Mouse (Mus musculus) embryonic facial prominence, embryonic 12.5 days (tissue): ENCODE results near the gene Xpot. TPM values are rescaled to one million over a fixed set of nuclear protein-coding genes. Genes with fewer than 3 reads are reported as not detected.

Source experiments
- ATAC-seq: fragments of 200-750 bp; cut with Nextera tagmentation; 2 replicates; pipeline ENCODE4 v1.8.0; 2017; ENCODE audit not compliant: insufficient number of reproducible peaks, insufficient read depth, low FRiP score, low TSS enrichment
- H3K27ac ChIP-seq: fragments of 300-500 bp; sonication (generic); 2 replicates; pipeline ENCODE4 v1.5.1; 2016; ENCODE audit warnings: mild to moderate bottlenecking
- H3K27me3 ChIP-seq: fragments of 300-500 bp; sonication (generic); 2 replicates; pipeline ENCODE4 v1.6.1; 2016; ENCODE audit warnings: mild to moderate bottlenecking, moderate library complexity
- H3K36me3 ChIP-seq: fragments of 300-500 bp; sonication (generic); 2 replicates; pipeline ENCODE4 v1.6.1; 2016; ENCODE audit warnings: mild to moderate bottlenecking
- H3K4me1 ChIP-seq: fragments of 300-500 bp; sonication (generic); 2 replicates; pipeline ENCODE4 v1.6.1; 2016
- H3K4me2 ChIP-seq: fragments of 300-500 bp; sonication (generic); replicated peaks from 2 replicates; pipeline ENCODE4 v1.6.1; 2016; ENCODE audit warnings: mild to moderate bottlenecking, moderate library complexity
- H3K4me3 ChIP-seq: fragments of 300-500 bp; sonication (generic); 2 replicates; pipeline ENCODE4 v1.5.1; 2016; ENCODE audit warnings: mild to moderate bottlenecking
- H3K9ac ChIP-seq: fragments of 300-500 bp; sonication (generic); 2 replicates; pipeline ENCODE4 v1.6.1; 2016; ENCODE audit warnings: mild to moderate bottlenecking, moderate library complexity
- H3K9me3 ChIP-seq: fragments of 300-500 bp; sonication (generic); 2 replicates; pipeline ENCODE4 v1.6.1; 2016; ENCODE audit warnings: mild to moderate bottlenecking, moderate library complexity
- WGBS: fragments of 180-500 bp; shearing (Covaris S2); methylation state at CpG from one replicate; pipeline ENCODE4 v1.1.7; 2016; 5-methylcytosine and 5-hydroxymethylcytosine counted together
- polyA plus RNA-seq: library from polyadenylated mRNA; unstranded; fragments of >200 nt; fragmentation: Nextera tagmentation; extraction: Ambion mirVana; gene quantifications from 2 replicates; pipeline ENCODE4 v1.2.1, GENCODE M21; 2016

Gene Xpot
- polyA plus RNA-seq, 1 experiment from 2014 or later = 59.5 TPM

- Histone ChIP-seq H3K9me3 (no peaks in the 10 kb centered on the region), H3K4me1 (peaks cover 14% of the 10 kb centered on the region), H3K27ac (peak overlapping the region; percentile 60), H3K4me2 (peak overlapping the region; percentile 65), H3K4me3 (peak overlapping the region; percentile 88), H3K27me3 (no peaks in the 10 kb centered on the region), H3K36me3 (peaks cover 41% of the 10 kb centered on the region), H3K9ac (peak overlapping the region; percentile 94)
- ATAC-seq = peak; percentile 54; the same call in 1 of the 2 replicates
- WGBS = 4% methylated on average over 32 of the region's 48 CpGs
Measured at GRCm38 (mm10) chr10:121585791-121586642, 40.1 kb downstream of the Xpot start.

GRCm38 (mm10) chr10:121585056-121585790 is 40.9 kb downstream of the Xpot start:
- no peak overlapping the region for H3K27ac ChIP-seq
- no peaks in the 10 kb centered on the region for H3K9me3 ChIP-seq
- H3K9ac ChIP-seq = peak overlapping the region; percentile 94; the same call in 1 of the 2 replicates
- no peaks in the 10 kb centered on the region for H3K27me3 ChIP-seq
- 90% methylated on average over 20 of the region's 20 CpGs for WGBS
- no peak for ATAC-seq
- H3K4me3 ChIP-seq = peak overlapping the region; percentile 88
- peaks cover 14% of the 10 kb centered on the region for H3K4me1 ChIP-seq
- peaks cover 42% of the 10 kb centered on the region for H3K36me3 ChIP-seq
- H3K4me2 ChIP-seq = peak overlapping the region; percentile 65

- no peak overlapping the region for H3K9ac ChIP-seq
- peaks cover 14% of the 10 kb centered on the region for H3K4me1 ChIP-seq
- H3K4me3 ChIP-seq = no peak overlapping the region
- no peak for ATAC-seq
- no peak overlapping the region for H3K4me2 ChIP-seq
- peaks cover 41% of the 10 kb centered on the region for H3K36me3 ChIP-seq
- no peaks in the 10 kb centered on the region for H3K9me3 ChIP-seq
- H3K27me3 ChIP-seq = no peaks in the 10 kb centered on the region
- H3K27ac ChIP-seq = no peak overlapping the region
- 94% methylated on average over 10 of the region's 10 CpGs for WGBS
Measured at GRCm38 (mm10) chr10:121584033-121584432, 42.1 kb downstream of the Xpot start.

- H3K27ac ChIP-seq = no peak overlapping the region
- H3K4me2 ChIP-seq = no peak overlapping the region
- no peaks in the 10 kb centered on the region for H3K27me3 ChIP-seq
- peaks cover 44% of the 10 kb centered on the region for H3K36me3 ChIP-seq
- H3K9me3 ChIP-seq = no peaks in the 10 kb centered on the region
- H3K4me1 ChIP-seq = peaks cover 14% of the 10 kb centered on the region
- whole genome bisulfite sequencing = 95% methylated on average over 12 of the region's 12 CpGs
- no peak overlapping the region for H3K4me3 ChIP-seq
- no peak for ATAC-seq
- no peak overlapping the region for H3K9ac ChIP-seq
Measured at GRCm38 (mm10) chr10:121583016-121583415, 43.1 kb downstream of the Xpot start.

- no peak overlapping the region for H3K4me2 ChIP-seq
- H3K9ac ChIP-seq = no peak overlapping the region
- H3K4me3 ChIP-seq = no peak overlapping the region
- WGBS = 92% methylated on average over 8 of the region's 8 CpGs
- H3K4me1 ChIP-seq = peaks cover 11% of the 10 kb centered on the region
- H3K27ac ChIP-seq = no peak overlapping the region
- ATAC-seq = no peak
- peaks cover 50% of the 10 kb centered on the region for H3K36me3 ChIP-seq
- H3K9me3 ChIP-seq = no peaks in the 10 kb centered on the region
- no peaks in the 10 kb centered on the region for H3K27me3 ChIP-seq
Measured at GRCm38 (mm10) chr10:121582287-121582686, 43.8 kb downstream of the Xpot start.

GRCm38 (mm10) chr10:121581405-121581804 is 44.7 kb downstream of the Xpot start:
- H3K4me1 ChIP-seq = peaks cover 11% of the 10 kb centered on the region
- no peak overlapping the region for H3K4me2 ChIP-seq
- H3K9me3 ChIP-seq = no peaks in the 10 kb centered on the region
- peaks cover 50% of the 10 kb centered on the region for H3K36me3 ChIP-seq
- no peak overlapping the region for H3K9ac ChIP-seq
- 83% methylated on average over 6 of the region's 6 CpGs for WGBS
- no peaks in the 10 kb centered on the region for H3K27me3 ChIP-seq
- no peak overlapping the region for H3K27ac ChIP-seq
- 0 out of 2 replicates have a peak, but pooled peaks have one; percentile 35 for ATAC-seq
- H3K4me3 ChIP-seq = no peak overlapping the region

GRCm38 (mm10) chr10:121580381-121580780 is 45.8 kb downstream of the Xpot start:
- WGBS = 97% methylated on average over 5 of the region's 5 CpGs
- Histone ChIP-seq H3K27me3 (no peaks in the 10 kb centered on the region), H3K4me3 (no peak overlapping the region), H3K9me3 (no peaks in the 10 kb centered on the region), H3K27ac (no peak overlapping the region), H3K4me1 (peaks cover 5% of the 10 kb centered on the region), H3K4me2 (no peak overlapping the region), H3K36me3 (peaks cover 52% of the 10 kb centered on the region), H3K9ac (no peak overlapping the region)
- ATAC-seq = no peak

- Histone ChIP-seq H3K36me3 (peaks cover 48% of the 10 kb centered on the region), H3K9ac (no peak overlapping the region), H3K4me3 (no peak overlapping the region), H3K4me2 (no peak overlapping the region), H3K9me3 (no peaks in the 10 kb centered on the region), H3K4me1 (no peaks in the 10 kb centered on the region), H3K27me3 (no peaks in the 10 kb centered on the region), H3K27ac (no peak overlapping the region)
- ATAC-seq = no peak
- 88% methylated on average over 9 of the region's 9 CpGs for WGBS
Measured at GRCm38 (mm10) chr10:121576372-121576771, 49.8 kb downstream of the Xpot start.

GRCm38 (mm10) chr10:121571511-121572147 is 54.5 kb downstream of the Xpot start:
- H3K4me3 ChIP-seq = no peak overlapping the region
- H3K27ac ChIP-seq = no peak overlapping the region
- 96% methylated on average over 22 of the region's 22 CpGs for WGBS
- H3K4me1 ChIP-seq = 0 out of 2 replicates have a peak, but pooled peaks cover 5% of the 10 kb centered on the region
- ATAC-seq = no peak
- no peaks in the 10 kb centered on the region for H3K9me3 ChIP-seq
- H3K27me3 ChIP-seq = no peaks in the 10 kb centered on the region
- peaks cover 44% of the 10 kb centered on the region for H3K36me3 ChIP-seq
- no peak overlapping the region for H3K4me2 ChIP-seq
- H3K9ac ChIP-seq = no peak overlapping the region

- Histone ChIP-seq H3K27ac (no peak overlapping the region), H3K27me3 (no peaks in the 10 kb centered on the region), H3K9me3 (no peaks in the 10 kb centered on the region), H3K9ac (no peak overlapping the region), H3K36me3 (peaks cover 44% of the 10 kb centered on the region), H3K4me3 (no peak overlapping the region), H3K4me1 (0 out of 2 replicates have a peak, but pooled peaks cover 5% of the 10 kb centered on the region), H3K4me2 (no peak overlapping the region)
- 93% methylated on average over 3 of the region's 3 CpGs for WGBS
- no peak for ATAC-seq
Measured at GRCm38 (mm10) chr10:121571031-121571430, 55.1 kb downstream of the Xpot start.

GRCm38 (mm10) chr10:121569796-121570195 is 56.3 kb downstream of the Xpot start:
- no peak for ATAC-seq
- peaks cover 47% of the 10 kb centered on the region for H3K36me3 ChIP-seq
- no peak overlapping the region for H3K4me2 ChIP-seq
- no peak overlapping the region for H3K27ac ChIP-seq
- no peak overlapping the region for H3K4me3 ChIP-seq
- no peaks in the 10 kb centered on the region for H3K9me3 ChIP-seq
- H3K4me1 ChIP-seq = 0 out of 2 replicates have a peak, but pooled peaks cover 5% of the 10 kb centered on the region
- WGBS = 73% methylated on average over 6 of the region's 6 CpGs
- no peaks in the 10 kb centered on the region for H3K27me3 ChIP-seq
- no peak overlapping the region for H3K9ac ChIP-seq
